Mouse (Mus musculus) adrenal gland, postnatal 14 days (tissue): ENCODE data around the gene Mapkapk2. TPM values are rescaled to one million over a fixed set of nuclear protein-coding genes. Genes with fewer than 3 reads are reported as not detected.

Experiments
- DNase-seq: peaks from one replicate; pipeline ENCODE4 v3.0.0; 2021; ENCODE audit warnings: mixed read lengths
- total RNA-seq: library from RNA; stranded (reverse); gene quantifications from 2 replicates; pipeline ENCODE4 v1.2.3, GENCODE M21; 2021

The Mapkapk2 gene
- total RNA-seq, 1 experiment from 2014 or later = 180 TPM

- DNase-seq = peak; percentile 63
Measured at GRCm38 (mm10) chr1:131112576-131112975, 14.9 kb upstream of the Mapkapk2 start.

- DNase-seq = peak; percentile 57
Measured at GRCm38 (mm10) chr1:131110525-131111106, 13.0 kb upstream of the Mapkapk2 start.

- no peak for DNase-seq
Measured at GRCm38 (mm10) chr1:131107575-131108308, 10.1 kb upstream of the Mapkapk2 start.

GRCm38 (mm10) chr1:131103776-131104424 lies 6.3 kb upstream of the Mapkapk2 start:
- DNase-seq = no peak

- no peak for DNase-seq
Measured at GRCm38 (mm10) chr1:131100808-131101207, 3.2 kb upstream of the Mapkapk2 start.

GRCm38 (mm10) chr1:131096803-131097699 lies 575 bp downstream of the Mapkapk2 start:
- peak; percentile 78 for DNase-seq

GRCm38 (mm10) chr1:131096132-131096695 lies 1.4 kb downstream of the Mapkapk2 start:
- DNase-seq = no peak

GRCm38 (mm10) chr1:131095574-131095973 lies 2.1 kb downstream of the Mapkapk2 start:
- no peak for DNase-seq

GRCm38 (mm10) chr1:131093889-131094288 lies 3.7 kb downstream of the Mapkapk2 start:
- no peak for DNase-seq

GRCm38 (mm10) chr1:131092846-131093245 lies 4.8 kb downstream of the Mapkapk2 start:
- no peak for DNase-seq

GRCm38 (mm10) chr1:131092173-131092572 lies 5.5 kb downstream of the Mapkapk2 start:
- DNase-seq = no peak

- no peak for DNase-seq
Measured at GRCm38 (mm10) chr1:131091481-131091880, 6.1 kb downstream of the Mapkapk2 start.

- no peak for DNase-seq
Measured at GRCm38 (mm10) chr1:131090877-131091276, 6.7 kb downstream of the Mapkapk2 start.

- DNase-seq = no peak
Measured at GRCm38 (mm10) chr1:131090261-131090660, 7.4 kb downstream of the Mapkapk2 start.

- peak; percentile 56 for DNase-seq
Measured at GRCm38 (mm10) chr1:131089525-131090127, 8.0 kb downstream of the Mapkapk2 start.

- DNase-seq = no peak
Measured at GRCm38 (mm10) chr1:131088547-131088946, 9.1 kb downstream of the Mapkapk2 start.

- peak; percentile 83 for DNase-seq
Measured at GRCm38 (mm10) chr1:131086907-131087306, 10.7 kb downstream of the Mapkapk2 start.

GRCm38 (mm10) chr1:131085957-131086739 lies 11.5 kb downstream of the Mapkapk2 start:
- DNase-seq = no peak

GRCm38 (mm10) chr1:131085272-131085671 lies 12.4 kb downstream of the Mapkapk2 start:
- no peak for DNase-seq

- DNase-seq = peak; percentile 79
Measured at GRCm38 (mm10) chr1:131084289-131084688, 13.3 kb downstream of the Mapkapk2 start.

- DNase-seq = peak; percentile 86
Measured at GRCm38 (mm10) chr1:131083609-131084008, 14.0 kb downstream of the Mapkapk2 start.
